Mouse (Mus musculus) intestine, postnatal 0 days (tissue): ENCODE measurements around the gene Fgfr2. TPM values are rescaled to one million over a fixed set of nuclear protein-coding genes. Genes with fewer than 3 reads are reported as not detected.

Source experiments
- ATAC-seq: fragments of 200-750 bp; cut with Nextera tagmentation; 2 replicates; pipeline ENCODE4 v1.8.0; 2017; ENCODE audit warnings: mild to moderate bottlenecking, moderate TSS enrichment, moderate library complexity
- H3K27ac ChIP-seq: fragments of 300-500 bp; sonication (generic); 2 replicates; pipeline ENCODE4 v1.5.1; 2014; ENCODE audit warnings: mild to moderate bottlenecking, low read depth, low read length, moderate library complexity
- H3K27me3 ChIP-seq: fragments of 300-500 bp; sonication (generic); replicated peaks from 2 replicates; pipeline ENCODE4 v1.6.1; 2014; ENCODE audit warnings: low read length, mixed read lengths; ENCODE audit not compliant: control insufficient read depth, insufficient read depth
- H3K36me3 ChIP-seq: fragments of 300-500 bp; sonication (generic); 2 replicates; pipeline ENCODE4 v1.6.1; 2014; ENCODE audit warnings: mild to moderate bottlenecking, moderate library complexity; ENCODE audit not compliant: control insufficient read depth, insufficient read depth
- H3K4me1 ChIP-seq: fragments of 300-500 bp; sonication (generic); replicated peaks from 2 replicates; pipeline ENCODE4 v1.6.1; 2014; ENCODE audit warnings: antibody characterized with exemption, low read length, mixed read lengths; ENCODE audit not compliant: control insufficient read depth, insufficient read depth
- H3K4me2 ChIP-seq: fragments of 300-500 bp; sonication (generic); replicated peaks from 2 replicates; pipeline ENCODE4 v1.6.1; 2014; ENCODE audit warnings: low read depth, mild to moderate bottlenecking, moderate library complexity
- H3K4me3 ChIP-seq: fragments of 300-500 bp; sonication (generic); 2 replicates; pipeline ENCODE4 v1.5.1; 2014; ENCODE audit warnings: low read depth, low read length
- H3K9ac ChIP-seq: fragments of 300-500 bp; sonication (generic); 2 replicates; pipeline ENCODE4 v1.6.1; 2014; ENCODE audit warnings: mild to moderate bottlenecking, low read depth, low read length
- H3K9me3 ChIP-seq: fragments of 300-500 bp; sonication (generic); 2 replicates; pipeline ENCODE4 v1.6.1; 2016; ENCODE audit warnings: mixed run types; ENCODE audit not compliant: control insufficient read depth
- CTCF ChIP-seq: sonication (generic); IDR thresholded peaks from 2 replicates; pipeline ENCODE4 v1.5.1; 2016; ENCODE audit warnings: low read depth, mild to moderate bottlenecking, control low read depth, antibody characterized with exemption, moderate library complexity
- WGBS: fragments of 180-500 bp; shearing (Covaris S2); extraction: QIAGEN DNeasy Blood & Tissue Kit; methylation state at CpG from one replicate; pipeline ENCODE4 v1.1.7; 2014; 5-methylcytosine and 5-hydroxymethylcytosine counted together
- polyA plus RNA-seq: library from polyadenylated mRNA; unstranded; fragments of >200 nt; fragmentation: Nextera tagmentation; extraction: Ambion mirVana; gene quantifications from 2 replicates; pipeline ENCODE4 v1.2.1, GENCODE M21; 2015

Fgfr2 gene
- polyA plus RNA-seq, 1 experiment from 2014 or later, result 29.5 TPM

- Histone ChIP-seq H3K4me3 (peak overlapping the region; percentile 36), H3K36me3 (no peaks in the 10 kb centered on the region), H3K27ac (peak overlapping the region; percentile 90), H3K27me3 (no peaks in the 10 kb centered on the region), H3K9ac (peak overlapping the region; percentile 51), H3K4me2 (peak overlapping the region; percentile 66), H3K9me3 (no peaks in the 10 kb centered on the region), H3K4me1 (peaks cover 32% of the 10 kb centered on the region)
- 13% methylated on average over 20 of the region's 20 CpGs for WGBS
- ATAC-seq, result peak; percentile 38; the same call in 1 of the 2 replicates
- TF ChIP-seq CTCF, result no peak
Measured at GRCm38 (mm10) chr7:133114847-133115470, 8.2 kb downstream of the Fgfr2 start.

- H3K27ac ChIP-seq, result peak overlapping the region; percentile 90; the same call in 1 of the 2 replicates
- no peaks in the 10 kb centered on the region for H3K27me3 ChIP-seq
- H3K9me3 ChIP-seq, result no peaks in the 10 kb centered on the region
- WGBS, result 68% methylated on average over 8 of the region's 8 CpGs
- H3K9ac ChIP-seq, result no peak overlapping the region
- no peak overlapping the region for H3K4me2 ChIP-seq
- peak; percentile 40; the same call in 1 of the 2 replicates for TF ChIP-seq CTCF
- no peak for ATAC-seq
- H3K36me3 ChIP-seq, result no peaks in the 10 kb centered on the region
- H3K4me1 ChIP-seq, result peaks cover 36% of the 10 kb centered on the region
- H3K4me3 ChIP-seq, result no peak overlapping the region
Measured at GRCm38 (mm10) chr7:133113185-133113895, 9.8 kb downstream of the Fgfr2 start.

GRCm38 (mm10) chr7:133112351-133112831, 10.8 kb downstream of the Fgfr2 start:
- TF ChIP-seq CTCF, result no peak
- 12% methylated on average over 6 of the region's 6 CpGs for WGBS
- Histone ChIP-seq H3K36me3 (no peaks in the 10 kb centered on the region), H3K4me1 (peaks cover 30% of the 10 kb centered on the region), H3K27ac (peak overlapping the region; percentile 58), H3K4me2 (0 out of 2 replicates have a peak overlapping the region, but pooled peaks have one; percentile 4), H3K9ac (no peak overlapping the region), H3K4me3 (no peak overlapping the region), H3K27me3 (no peaks in the 10 kb centered on the region), H3K9me3 (no peaks in the 10 kb centered on the region)
- peak; percentile 71 for ATAC-seq

GRCm38 (mm10) chr7:133109442-133109841, 13.7 kb downstream of the Fgfr2 start:
- 87% methylated on average over 4 of the region's 4 CpGs for WGBS
- Histone ChIP-seq H3K4me3 (no peak overlapping the region), H3K4me1 (peaks cover 22% of the 10 kb centered on the region), H3K36me3 (no peaks in the 10 kb centered on the region), H3K9ac (no peak overlapping the region), H3K4me2 (no peak overlapping the region), H3K9me3 (no peaks in the 10 kb centered on the region), H3K27me3 (no peaks in the 10 kb centered on the region), H3K27ac (no peak overlapping the region)
- no peak for TF ChIP-seq CTCF
- ATAC-seq, result no peak

GRCm38 (mm10) chr7:133108695-133109094, 14.5 kb downstream of the Fgfr2 start:
- Histone ChIP-seq H3K4me3 (no peak overlapping the region), H3K4me2 (no peak overlapping the region), H3K4me1 (peaks cover 19% of the 10 kb centered on the region; the same call in 1 of the 2 replicates), H3K27me3 (no peaks in the 10 kb centered on the region), H3K9me3 (no peaks in the 10 kb centered on the region), H3K9ac (no peak overlapping the region), H3K27ac (0 out of 2 replicates have a peak overlapping the region, but pooled peaks have one; percentile 21), H3K36me3 (no peaks in the 10 kb centered on the region)
- WGBS, result 61% methylated on average over 2 of the region's 2 CpGs
- ATAC-seq, result no peak
- TF ChIP-seq CTCF, result no peak

- no peak overlapping the region for H3K4me3 ChIP-seq
- no peak for ATAC-seq
- WGBS, result 59% methylated on average over 3 of the region's 3 CpGs
- H3K9ac ChIP-seq, result no peak overlapping the region
- H3K27ac ChIP-seq, result no peak overlapping the region
- H3K27me3 ChIP-seq, result no peaks in the 10 kb centered on the region
- no peak overlapping the region for H3K4me2 ChIP-seq
- no peak for TF ChIP-seq CTCF
- no peaks in the 10 kb centered on the region for H3K9me3 ChIP-seq
- peaks cover 11% of the 10 kb centered on the region; the same call in 1 of the 2 replicates for H3K4me1 ChIP-seq
- H3K36me3 ChIP-seq, result peaks cover 6% of the 10 kb centered on the region; the same call in 1 of the 2 replicates
Measured at GRCm38 (mm10) chr7:133102578-133102977, 20.6 kb downstream of the Fgfr2 start.
